Mouse (Mus musculus): Measurements from ENCODE around the gene Bcas3.

Bcas3 gene

DNA sequence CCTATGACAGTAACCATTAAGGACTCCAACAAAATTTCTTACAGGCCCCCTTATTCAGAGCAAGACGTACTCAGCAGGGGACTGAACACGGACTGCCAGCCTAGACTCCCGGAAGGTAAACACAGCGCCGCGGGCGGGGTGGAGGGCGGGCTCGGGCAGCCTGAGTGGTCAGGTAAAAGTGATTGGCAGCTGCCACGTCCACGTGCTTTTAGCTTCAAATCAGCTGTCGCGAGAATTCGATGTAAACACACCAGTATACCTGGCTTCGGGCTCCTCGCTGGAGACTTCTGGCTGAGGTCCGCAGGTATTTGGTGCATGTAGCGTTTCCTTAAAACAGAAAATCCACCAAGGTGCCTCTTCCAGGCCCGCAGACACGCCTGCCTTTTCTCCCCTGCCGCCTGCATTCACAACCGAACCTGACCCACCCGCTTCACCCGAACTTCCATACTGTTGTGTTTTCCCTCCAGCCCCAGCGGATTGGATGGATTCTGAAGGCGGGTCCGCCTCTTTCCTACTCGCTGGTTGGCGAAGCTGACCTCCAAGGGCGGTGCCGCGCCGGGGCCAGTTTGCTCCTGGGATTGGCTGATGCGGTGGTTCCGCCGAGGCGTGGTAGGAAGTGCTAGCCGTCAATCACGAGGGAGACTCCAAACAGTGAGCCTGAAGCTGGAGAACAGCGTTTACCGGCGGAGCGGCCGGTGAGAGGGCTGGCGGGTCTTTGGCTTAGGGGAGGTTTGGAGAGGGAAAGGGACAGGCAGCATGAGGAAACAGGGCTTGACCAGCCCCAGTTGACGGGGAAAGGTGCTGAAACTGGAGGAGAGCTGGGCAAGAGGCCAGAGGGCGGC is at the start of gene Bcas3:
Bcas3 (plus strand) TSS at position 629 of the 842 bp plus-strand sequence.
- DNase-seq, result peak; percentile 99

GRCm38 (mm10) chr11:85306577-85307260 is 46.2 kb upstream of the Bcas3 start:
- no peak for DNase-seq

- DNase-seq, result peak; percentile 10
These were observed 44.2 kb upstream of the Bcas3 start for GRCm38 (mm10) chr11:85308799-85309198.

GRCm38 (mm10) chr11:85310407-85310712 is 42.6 kb upstream of the Bcas3 start:
- DNase-seq, result no peak

GRCm38 (mm10) chr11:85310713-85311574 is 42.0 kb upstream of the Bcas3 start, which contains the start of gene Ppm1d:
Gene Ppm1d, plus strand, starts transcription at chr11:85311244.
- peak; percentile 99 for DNase-seq

GRCm38 (mm10) chr11:85311645-85312490 is 41.1 kb upstream of the Bcas3 start:
- DNase-seq, result peak; percentile 69

- peak; percentile 80 for DNase-seq
These were observed 40.1 kb upstream of the Bcas3 start for GRCm38 (mm10) chr11:85312818-85313217.

GRCm38 (mm10) chr11:85313361-85313760 is 39.6 kb upstream of the Bcas3 start:
- DNase-seq, result no peak

DNA sequence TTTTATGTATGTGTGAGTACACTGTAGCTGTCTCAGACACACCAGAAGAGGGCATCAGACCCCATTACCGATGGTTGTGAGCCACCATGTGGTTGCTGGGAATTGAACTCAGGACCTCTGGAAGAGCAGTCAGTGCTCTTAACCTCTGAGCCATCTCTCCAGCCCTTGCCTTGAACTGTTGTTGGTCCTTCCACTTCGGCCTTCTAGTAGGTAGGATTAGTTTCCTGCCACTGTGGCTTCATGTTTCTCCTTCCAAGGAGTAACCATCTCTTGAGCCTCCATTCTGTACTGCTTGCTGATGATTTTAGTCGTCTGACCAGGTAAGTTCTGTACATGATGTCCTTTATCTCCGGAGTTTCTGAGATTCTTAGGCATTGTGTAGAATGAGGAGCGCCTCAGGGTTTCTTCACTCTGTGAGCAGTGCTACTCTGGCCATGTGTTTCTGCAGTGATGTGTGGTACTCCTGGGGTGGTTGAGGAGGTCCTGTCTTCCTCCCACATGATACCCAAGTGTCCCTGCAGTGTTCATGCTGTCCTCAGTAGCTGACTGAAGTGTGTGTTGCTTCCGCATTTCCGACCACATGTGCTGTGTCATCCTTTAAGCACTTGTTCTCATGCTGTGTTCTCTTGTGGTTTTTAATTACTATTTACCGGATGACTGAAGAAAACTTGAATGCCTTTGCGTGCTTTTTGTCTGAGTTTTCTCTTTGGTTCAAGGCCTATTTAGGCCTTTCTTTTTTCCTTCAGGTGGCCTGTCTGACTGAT is 29.2 kb upstream of the Bcas3 start:
- DNase-seq, result no peak

GRCm38 (mm10) chr11:85328717-85329116 is 24.2 kb upstream of the Bcas3 start:
- no peak for DNase-seq

DNA sequence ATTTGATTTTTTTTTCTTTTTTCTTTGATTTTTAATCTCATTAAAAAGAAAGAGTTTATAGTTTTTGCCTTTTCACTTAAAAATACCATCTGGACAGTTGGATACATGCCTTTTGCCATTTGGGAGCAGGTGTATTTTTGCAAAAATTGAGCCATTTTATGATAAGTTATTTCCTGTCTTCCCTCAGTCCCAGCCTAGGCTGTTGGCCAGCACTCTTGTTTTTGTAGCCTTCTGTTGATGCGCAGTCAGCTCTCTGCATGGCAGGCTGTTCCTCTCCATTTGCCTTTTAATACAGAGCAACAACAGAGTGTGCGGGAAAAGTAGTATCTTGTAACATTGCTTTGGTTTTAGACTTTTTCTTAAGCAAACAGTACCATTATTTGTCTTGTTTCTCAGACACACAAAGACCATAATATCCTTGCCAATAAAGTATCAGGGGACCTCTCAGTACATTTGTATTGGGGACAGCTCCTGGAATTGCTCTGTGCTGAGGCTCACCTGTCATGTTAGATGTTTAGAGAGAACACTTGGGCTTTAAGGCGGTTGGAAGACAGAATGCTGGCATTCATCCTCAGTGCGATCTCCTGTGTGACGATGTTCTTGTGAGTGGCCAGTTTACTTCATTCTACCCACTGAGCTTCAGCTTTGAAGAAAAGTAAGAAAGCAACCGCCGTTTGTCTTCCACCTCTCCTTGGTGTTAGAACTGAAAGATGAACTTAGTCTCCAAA is 23.6 kb upstream of the Bcas3 start:
- DNase-seq, result no peak

DNA sequence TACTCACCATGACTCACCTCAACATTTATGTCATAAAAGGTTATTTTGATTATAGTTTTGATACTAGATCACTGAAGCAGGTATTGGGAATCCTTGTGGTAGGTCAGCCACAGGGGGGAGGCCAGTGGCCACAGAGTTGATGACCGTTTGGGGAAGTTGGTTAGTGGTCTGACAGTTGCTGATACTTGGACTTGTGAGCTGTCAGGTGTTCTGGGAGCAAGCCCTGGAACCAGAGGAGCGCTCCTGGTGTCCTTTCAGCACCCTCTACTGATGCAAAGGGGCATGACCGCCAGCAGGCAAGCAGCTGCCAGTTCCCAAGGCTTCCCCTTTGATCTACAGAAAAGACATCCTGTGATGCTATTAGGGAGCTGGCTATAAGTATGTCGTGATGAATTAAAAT is 18.2 kb upstream of the Bcas3 start:
- DNase-seq, result peak; percentile 44

DNA sequence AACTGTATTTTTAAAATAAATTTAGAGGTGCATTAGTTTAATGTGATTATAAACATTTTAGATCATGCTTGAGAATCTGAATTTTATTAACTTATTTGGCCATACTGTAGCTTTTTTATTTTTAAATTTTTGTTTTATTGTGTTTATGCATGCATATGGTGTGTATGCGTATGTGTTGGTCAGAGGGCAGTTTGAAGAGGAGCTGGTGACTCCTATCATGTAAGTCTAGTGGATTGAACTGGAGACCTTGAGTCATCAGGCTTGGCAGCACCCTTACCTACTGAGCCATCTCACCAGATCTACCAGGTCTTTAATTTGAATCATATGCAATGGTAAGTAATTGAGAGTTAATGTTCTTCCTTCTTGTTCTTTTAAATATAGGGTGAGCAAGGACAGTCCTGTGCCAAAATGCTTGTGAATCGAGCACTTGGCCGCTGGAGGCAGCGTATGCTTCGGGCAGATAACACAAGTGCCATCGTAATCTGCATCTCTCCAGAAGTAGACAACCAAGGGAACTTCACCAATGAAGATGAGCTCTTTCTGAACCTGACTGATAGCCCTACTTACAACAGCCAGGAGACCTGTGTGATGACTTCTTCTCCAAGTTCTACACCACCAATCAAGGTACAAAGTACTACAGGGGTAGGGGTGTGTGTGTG is 13.7 kb upstream of the Bcas3 start:
- no peak for DNase-seq

- DNase-seq, result no peak
These were observed 12.8 kb upstream of the Bcas3 start for GRCm38 (mm10) chr11:85340070-85340616.

GRCm38 (mm10) chr11:85353819-85354218 is 852 bp downstream of the Bcas3 start:
- no peak for DNase-seq

GRCm38 (mm10) chr11:85359641-85360040 is 6.7 kb downstream of the Bcas3 start:
- DNase-seq, result no peak

DNA sequence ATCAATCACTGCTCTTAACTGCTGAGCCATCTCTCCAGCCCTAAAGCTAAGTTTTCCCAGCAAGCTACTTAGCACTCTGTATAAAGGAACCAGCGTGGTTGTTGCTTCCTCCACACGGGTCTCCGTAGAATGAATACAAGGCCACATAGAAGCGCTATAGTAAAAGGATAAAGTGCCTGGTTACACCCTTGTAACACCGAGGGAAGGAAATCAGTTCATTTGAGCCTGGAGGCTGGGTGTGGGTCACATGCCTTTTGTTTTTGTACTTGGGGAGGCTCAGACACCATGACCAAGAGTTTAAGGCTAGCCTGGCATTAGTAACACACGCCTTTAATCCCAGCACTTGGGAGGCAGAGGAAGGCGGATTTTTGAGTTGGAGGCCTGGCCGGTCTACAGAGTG is 8.7 kb downstream of the Bcas3 start:
- no peak for DNase-seq

- no peak for DNase-seq
These were observed 13.2 kb downstream of the Bcas3 start for GRCm38 (mm10) chr11:85366168-85366567.

GRCm38 (mm10) chr11:85367823-85368222 is 14.9 kb downstream of the Bcas3 start:
- DNase-seq, result no peak

DNA sequence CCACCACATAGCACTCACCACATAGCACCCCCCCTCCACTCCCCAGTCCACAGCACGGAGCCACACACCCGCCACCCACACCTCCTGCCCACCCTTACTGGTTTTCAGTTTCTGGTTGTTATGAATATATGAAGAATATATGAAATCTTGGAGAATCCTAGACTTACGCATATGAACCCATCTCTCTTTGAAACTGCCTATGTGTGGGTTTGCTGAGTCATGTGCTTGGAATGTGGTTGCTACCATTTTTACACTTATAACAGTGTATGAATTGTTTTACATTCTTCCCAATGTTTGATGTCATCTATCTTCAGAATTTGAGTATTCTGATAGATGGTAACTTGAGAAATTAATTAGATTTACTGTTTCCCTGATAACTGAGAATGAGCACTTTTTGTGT is 26.1 kb downstream of the Bcas3 start:
- DNase-seq, result no peak

All from embryo, embryonic 11 days (tissue).